Mouse (Mus musculus): ENCODE data around the gene Pigt.

GRCm38 (mm10) chr2:164460745-164461551, 36.4 kb upstream of the Pigt start, which contains the start of gene Gm20458:
- TF ChIP-seq CTCF (IDR thresholded peaks at IDR 0.05): peak; percentile 93
- TF ChIP-seq EP300 (IDR thresholded peaks at IDR 0.05; ENCODE audit: insufficient read depth, low read depth, low read length): peak; percentile 85
